Mouse (Mus musculus): ENCODE results near the gene Zfp865. TPM values are rescaled to one million over a fixed set of nuclear protein-coding genes. Genes with fewer than 3 reads are reported as not detected.
"Not testable (repeated sequence)": the region's sequence is repeated elsewhere in the genome, so short reads cannot be mapped to it uniquely, and the experiment has no call there.

Gene Zfp865
- polyA plus RNA-seq, 1 experiment from 2014 or later, result 5.6 TPM

DNA sequence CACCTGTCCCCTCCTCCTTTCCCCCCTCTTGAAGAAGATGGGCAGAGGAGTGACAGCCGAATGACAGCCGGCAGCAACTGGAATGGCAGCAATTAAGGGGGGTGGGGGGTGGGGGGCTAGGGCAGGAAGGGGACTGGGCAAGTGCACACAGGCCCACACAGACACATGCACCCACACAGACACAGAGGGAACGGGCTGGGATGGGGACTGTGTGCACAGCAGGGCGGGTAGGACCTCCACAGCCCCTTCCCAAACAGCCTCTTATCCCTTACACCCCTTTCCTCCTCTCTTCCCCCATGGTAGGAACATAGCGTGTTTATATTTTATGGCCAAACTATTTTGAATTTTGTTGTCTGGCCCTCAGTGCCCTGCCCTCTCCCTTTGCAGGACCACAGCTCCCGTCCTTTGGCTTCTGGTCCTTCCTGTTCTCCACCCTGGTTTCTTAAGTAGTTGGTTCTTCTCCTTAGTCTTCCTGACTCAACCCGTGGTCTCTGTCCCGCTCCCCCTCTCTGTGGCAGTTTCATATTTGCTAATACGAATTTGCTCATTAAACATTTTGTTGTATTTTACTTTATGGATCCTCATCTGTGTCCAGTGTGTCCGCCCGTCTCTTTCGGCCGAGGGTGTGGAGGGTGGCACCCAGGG lies 59.3 kb downstream of the Zfp865 start:
- not testable (repeated sequence) for H3K4me1 ChIP-seq (replicated peaks); H3K9me3 ChIP-seq; H3K27me3 ChIP-seq (replicated peaks)
- H3K9ac ChIP-seq, result peak overlapping the region; percentile 99; the same call in 1 of the 2 replicates
- peaks cover 29% of the 10 kb centered on the region for H3K36me3 ChIP-seq
- peak; percentile 23 for ATAC-seq
- H3K4me2 ChIP-seq (replicated peaks), result peak overlapping the region; percentile 68
- H3K4me3 ChIP-seq (replicated peaks), result peak overlapping the region; percentile 99
- H3K27ac ChIP-seq, result peak overlapping the region; percentile 95
- 32% methylated on average over 8 of the region's 13 CpGs for WGBS

DNA sequence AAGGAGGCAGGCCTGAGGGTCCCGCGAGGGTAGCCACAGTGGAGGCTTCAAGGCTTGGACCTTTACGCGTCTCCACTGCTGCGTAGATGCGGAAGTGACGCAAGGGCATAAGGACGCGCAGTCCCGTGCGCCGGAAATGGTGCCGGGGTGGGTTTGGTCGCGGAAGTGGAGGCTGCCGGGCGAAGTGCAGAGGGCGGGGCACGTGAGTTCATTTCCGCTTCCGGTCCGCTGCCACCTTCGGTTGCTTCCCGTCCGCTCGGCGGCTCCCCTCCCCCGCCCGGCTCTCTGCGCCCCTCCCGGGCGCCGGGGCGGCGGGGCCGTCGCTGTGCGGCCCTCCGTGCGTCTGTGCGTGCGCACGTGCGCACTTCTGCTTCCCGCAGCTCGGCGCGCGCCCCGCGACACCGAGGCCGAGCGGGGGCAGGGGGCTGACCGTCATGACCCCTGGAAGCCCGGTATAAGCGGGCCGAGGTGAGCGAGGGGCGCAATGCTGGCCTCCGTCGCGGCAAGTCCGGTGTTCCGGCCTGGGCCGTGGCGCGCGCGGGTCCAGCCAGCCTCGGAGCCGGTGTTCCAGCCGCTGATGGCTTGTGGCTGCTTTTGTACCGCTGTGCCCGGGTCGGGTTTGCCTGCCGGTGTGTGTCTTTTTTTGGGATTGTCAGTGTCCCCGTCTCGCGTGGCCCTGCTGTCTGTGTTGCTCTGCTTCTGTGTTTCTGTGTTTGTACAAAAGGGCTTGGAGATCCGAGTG lies 60.0 kb downstream of the Zfp865 start, which contains the start of gene Epn1:
Epn1 (plus strand) TSS at position 226 of the 742 bp plus-strand sequence.
- peak; percentile 96 for ATAC-seq
- H3K9me3 ChIP-seq, result no peaks in the 10 kb centered on the region
- H3K4me3 ChIP-seq (replicated peaks), result peak within 1 kb of the TSS; percentile 99
- H3K27ac ChIP-seq, result peak within 1 kb of the TSS; percentile 95
- H3K27me3 ChIP-seq (replicated peaks), result no peaks in the 10 kb centered on the region
- WGBS, result under 1% methylated on average over 69 of the region's 81 CpGs
- peaks cover 8% of the 10 kb centered on the region for H3K4me1 ChIP-seq (replicated peaks)
- H3K4me2 ChIP-seq (replicated peaks), result peak within 1 kb of the TSS; percentile 68
- peaks cover 27% of the 10 kb centered on the region for H3K36me3 ChIP-seq
- H3K9ac ChIP-seq, result peak within 1 kb of the TSS; percentile 99

GRCm38 (mm10) chr7:5080815-5081214 lies 60.6 kb downstream of the Zfp865 start:
- Histone ChIP-seq H3K27me3 (replicated peaks) (no peaks in the 10 kb centered on the region), H3K4me3 (replicated peaks) (peak overlapping the region; percentile 99), H3K9me3 (no peaks in the 10 kb centered on the region), H3K9ac (peak overlapping the region; percentile 99), H3K4me1 (replicated peaks) (peaks cover 8% of the 10 kb centered on the region), H3K4me2 (replicated peaks) (peak overlapping the region; percentile 68), H3K36me3 (peaks cover 26% of the 10 kb centered on the region), H3K27ac (peak overlapping the region; percentile 95)
- WGBS, result 11% methylated on average over 6 of the region's 6 CpGs
- ATAC-seq, result no peak

DNA sequence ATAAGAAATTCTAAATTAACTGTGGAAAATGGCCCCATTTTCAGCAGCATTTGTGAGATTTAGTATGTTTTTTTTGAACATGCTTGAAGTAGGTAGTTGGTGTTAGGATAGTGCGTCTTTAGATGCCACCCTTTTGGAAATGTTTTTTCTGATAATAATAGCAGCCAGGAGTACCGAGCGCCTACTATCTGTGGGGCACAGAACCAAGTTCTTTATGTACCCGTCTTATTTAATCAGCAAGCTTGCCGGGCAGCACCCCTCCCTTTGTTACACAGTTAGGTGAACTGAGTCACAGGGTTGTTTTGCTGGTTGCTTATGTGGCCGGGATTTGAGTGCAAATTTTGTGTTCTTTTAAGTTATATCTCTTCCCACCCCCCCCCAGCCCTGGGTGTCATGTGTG lies 61.1 kb downstream of the Zfp865 start:
- Histone ChIP-seq H3K4me1 (replicated peaks) (peaks cover 8% of the 10 kb centered on the region), H3K4me2 (replicated peaks) (peak overlapping the region; percentile 68), H3K9me3 (no peaks in the 10 kb centered on the region), H3K9ac (0 out of 2 replicates have a peak overlapping the region, but pooled peaks have one; percentile 99), H3K4me3 (replicated peaks) (peak overlapping the region; percentile 99), H3K27me3 (replicated peaks) (no peaks in the 10 kb centered on the region), H3K27ac (no peak overlapping the region), H3K36me3 (peaks cover 23% of the 10 kb centered on the region)
- no peak for ATAC-seq
- WGBS, result 57% methylated on average over 6 of the region's 6 CpGs

GRCm38 (mm10) chr7:5081939-5082338 lies 61.8 kb downstream of the Zfp865 start:
- peak overlapping the region; percentile 99; the same call in 1 of the 2 replicates for H3K4me3 ChIP-seq (replicated peaks)
- H3K36me3 ChIP-seq, result peaks cover 19% of the 10 kb centered on the region
- H3K4me2 ChIP-seq (replicated peaks), result peak overlapping the region; percentile 68
- H3K27ac ChIP-seq, result peak overlapping the region; percentile 6; the same call in 1 of the 2 replicates
- no peaks in the 10 kb centered on the region for H3K9me3 ChIP-seq
- no peak overlapping the region for H3K9ac ChIP-seq
- H3K4me1 ChIP-seq (replicated peaks), result peaks cover 8% of the 10 kb centered on the region
- ATAC-seq, result no peak
- no peaks in the 10 kb centered on the region for H3K27me3 ChIP-seq (replicated peaks)
- 87% methylated on average over 2 of the region's 2 CpGs for WGBS

GRCm38 (mm10) chr7:5083325-5084105 lies 63.3 kb downstream of the Zfp865 start:
- WGBS, result 85% methylated on average over 18 of the region's 18 CpGs
- H3K4me2 ChIP-seq (replicated peaks), result peak overlapping the region; percentile 32
- H3K36me3 ChIP-seq, result peaks cover 12% of the 10 kb centered on the region
- no peaks in the 10 kb centered on the region for H3K9me3 ChIP-seq
- H3K9ac ChIP-seq, result 0 out of 2 replicates have a peak overlapping the region, but pooled peaks have one; percentile 10
- ATAC-seq, result no peak
- no peaks in the 10 kb centered on the region for H3K27me3 ChIP-seq (replicated peaks)
- H3K4me3 ChIP-seq (replicated peaks), result no peak overlapping the region
- 0 out of 2 replicates have a peak overlapping the region, but pooled peaks have one; percentile 32 for H3K27ac ChIP-seq
- peaks cover 10% of the 10 kb centered on the region for H3K4me1 ChIP-seq (replicated peaks)

- WGBS, result 95% methylated on average over 1 of the region's 1 CpGs
- H3K9ac ChIP-seq, result no peak overlapping the region
- no peak overlapping the region for H3K27ac ChIP-seq
Measured at GRCm38 (mm10) chr7:5085512-5085911, 65.3 kb downstream of the Zfp865 start.

More at GRCm38 (mm10) chr7:5085512-5085911, 65.3 kb downstream of the Zfp865 start:
- H3K36me3 ChIP-seq, result peaks cover 16% of the 10 kb centered on the region
- no peaks in the 10 kb centered on the region for H3K9me3 ChIP-seq
- no peaks in the 10 kb centered on the region for H3K27me3 ChIP-seq (replicated peaks)
- ATAC-seq, result no peak
- H3K4me3 ChIP-seq (replicated peaks), result no peak overlapping the region
- no peak overlapping the region for H3K4me2 ChIP-seq (replicated peaks)
- H3K4me1 ChIP-seq (replicated peaks), result peaks cover 11% of the 10 kb centered on the region

Other genes starting within 250 kb of the Zfp865 start
- not detected in 2 replicates for gene Fam71e2, start 249.1 kb upstream of the Zfp865 start, polyA plus RNA-seq (2015; fragmentation: Nextera tagmentation; extraction: Ambion mirVana)
- 0.14 and 0.24 TPM in 2 replicates for gene Il11, start 237.5 kb upstream of the Zfp865 start, polyA plus RNA-seq (2015; fragmentation: Nextera tagmentation; extraction: Ambion mirVana)
- gene Tmem190, start 237.4 kb upstream of the Zfp865 start, polyA plus RNA-seq (2015; fragmentation: Nextera tagmentation; extraction: Ambion mirVana), result 1.1 and 1.8 TPM in 2 replicates
- 40.4 and 40.6 TPM in 2 replicates for gene Tmem238, start 230.7 kb upstream of the Zfp865 start, polyA plus RNA-seq (2015; fragmentation: Nextera tagmentation; extraction: Ambion mirVana)
- 328 and 339 TPM in 2 replicates for gene Rpl28, start 227.5 kb upstream of the Zfp865 start, polyA plus RNA-seq (2015; fragmentation: Nextera tagmentation; extraction: Ambion mirVana)
- 303 and 321 TPM in 2 replicates for gene Ube2s, start 207.8 kb upstream of the Zfp865 start, polyA plus RNA-seq (2015; fragmentation: Nextera tagmentation; extraction: Ambion mirVana)
- gene Shisa7, start 175.7 kb upstream of the Zfp865 start, polyA plus RNA-seq (2015; fragmentation: Nextera tagmentation; extraction: Ambion mirVana), result 0.21 and 0.27 TPM in 2 replicates
- gene Isoc2b, start 150.1 kb upstream of the Zfp865 start, polyA plus RNA-seq (2015; fragmentation: Nextera tagmentation; extraction: Ambion mirVana), result 9.7 and 15.5 TPM in 2 replicates
- gene Isoc2a, start 143.2 kb upstream of the Zfp865 start, polyA plus RNA-seq (2015; fragmentation: Nextera tagmentation; extraction: Ambion mirVana), result 0.68 and 1.0 TPM in 2 replicates
- gene Gm36210, start 113.9 kb upstream of the Zfp865 start, polyA plus RNA-seq (2015; fragmentation: Nextera tagmentation; extraction: Ambion mirVana), result not detected in 2 replicates
- 2.9 and 3.4 TPM in 2 replicates for gene Zfp628, start 105.2 kb upstream of the Zfp865 start, polyA plus RNA-seq (2015; fragmentation: Nextera tagmentation; extraction: Ambion mirVana)
- gene Nat14, start 98.3 kb upstream of the Zfp865 start, polyA plus RNA-seq (2015; fragmentation: Nextera tagmentation; extraction: Ambion mirVana), result 3.0 and 3.5 TPM in 2 replicates
- gene Ssc5d, start 94.6 kb upstream of the Zfp865 start, polyA plus RNA-seq (2015; fragmentation: Nextera tagmentation; extraction: Ambion mirVana), result 2.7 and 3.5 TPM in 2 replicates
- 0.23 and 0.39 TPM in 2 replicates for gene Sbk2, start 56.0 kb upstream of the Zfp865 start, polyA plus RNA-seq (2015; fragmentation: Nextera tagmentation; extraction: Ambion mirVana)
- gene Sbk3, start 49.2 kb upstream of the Zfp865 start, polyA plus RNA-seq (2015; fragmentation: Nextera tagmentation; extraction: Ambion mirVana), result not detected in 2 replicates
- gene Zfp579, start 24.2 kb upstream of the Zfp865 start, polyA plus RNA-seq (2015; fragmentation: Nextera tagmentation; extraction: Ambion mirVana), result 22.2 and 24.6 TPM in 2 replicates
- 20.2 and 21.4 TPM in 2 replicates for gene Zfp524, start 6.0 kb upstream of the Zfp865 start, polyA plus RNA-seq (2015; fragmentation: Nextera tagmentation; extraction: Ambion mirVana)
- gene Fiz1, start 5.7 kb upstream of the Zfp865 start, polyA plus RNA-seq (2015; fragmentation: Nextera tagmentation; extraction: Ambion mirVana), result 37.0 and 38.5 TPM in 2 replicates
- 1.6 TPM in 2 replicates for gene Gm44973, start 4.9 kb upstream of the Zfp865 start, polyA plus RNA-seq (2015; fragmentation: Nextera tagmentation; extraction: Ambion mirVana)
- 13.4 TPM in 2 replicates for gene Ccdc106, start 177 bp downstream of the Zfp865 start, polyA plus RNA-seq (2015; fragmentation: Nextera tagmentation; extraction: Ambion mirVana)
- not detected in 2 replicates for gene 4632433K11Rik, start 13.7 kb downstream of the Zfp865 start, polyA plus RNA-seq (2015; fragmentation: Nextera tagmentation; extraction: Ambion mirVana)
- 6.0 and 6.5 TPM in 2 replicates for gene Zfp784, start 18.1 kb downstream of the Zfp865 start, polyA plus RNA-seq (2015; fragmentation: Nextera tagmentation; extraction: Ambion mirVana)
- gene Zfp580, start 31.2 kb downstream of the Zfp865 start, polyA plus RNA-seq (2015; fragmentation: Nextera tagmentation; extraction: Ambion mirVana), result 22.2 and 25.0 TPM in 2 replicates
- 126 and 130 TPM in 2 replicates for gene U2af2, start 41.8 kb downstream of the Zfp865 start, polyA plus RNA-seq (2015; fragmentation: Nextera tagmentation; extraction: Ambion mirVana)
- 62.4 and 66.5 TPM in 2 replicates for gene Epn1, start 59.9 kb downstream of the Zfp865 start, polyA plus RNA-seq (2015; fragmentation: Nextera tagmentation; extraction: Ambion mirVana)
- gene Rfpl4, start 96.6 kb downstream of the Zfp865 start, polyA plus RNA-seq (2015; fragmentation: Nextera tagmentation; extraction: Ambion mirVana), result not detected in 2 replicates
- 0.31 and 0.56 TPM in 2 replicates for gene Rasl2-9, start 105.6 kb downstream of the Zfp865 start, polyA plus RNA-seq (2015; fragmentation: Nextera tagmentation; extraction: Ambion mirVana)
- not detected in 2 replicates for gene Vmn1r55, start 129.3 kb downstream of the Zfp865 start, polyA plus RNA-seq (2015; fragmentation: Nextera tagmentation; extraction: Ambion mirVana)
- not detected in 2 replicates for gene Vmn1r56, start 176.4 kb downstream of the Zfp865 start, polyA plus RNA-seq (2015; fragmentation: Nextera tagmentation; extraction: Ambion mirVana)
- not detected in 2 replicates for gene Vmn1r57, start 198.1 kb downstream of the Zfp865 start, polyA plus RNA-seq (2015; fragmentation: Nextera tagmentation; extraction: Ambion mirVana)